ENCODE assay signal across 23 mouse cellular contexts in genomic region chr4:47161756-47162587, GRCm38 (mm10). TPM values are rescaled to one million over a fixed set of nuclear protein-coding genes. Genes with fewer than 3 reads are reported as not detected.
A peak's percentile ranks its signal among the peaks of the same experiment; 100 is the strongest.
DNase-seq lines count a peak whose midpoint lies in the region; ATAC-seq and TF ChIP-seq lines count a peak whose summit lies in the region.
"Had no signal": no experiment of that assay in that cellular context is flagged by ENCODE, and none has a peak within 500 bp of the region (broad histone marks: within the 10 kb centered on the region; RNA-seq: fewer than 3 reads in every experiment).

No protein-coding gene starts in this region.

- no peak for TF ChIP-seq CTCF in heart, adult 2 months (IDR thresholded peaks at IDR 0.05)
- no peak for TF ChIP-seq CTCF in lung, embryonic 14.5 days (IDR thresholded peaks at IDR 0.05; ENCODE audit: low read depth)
- TF ChIP-seq CTCF in stomach, postnatal 0 days (IDR thresholded peaks at IDR 0.05; ENCODE audit: low read depth) = no peak

- no peak overlapping the region for H3K4me3 ChIP-seq in heart, adult 2 months
- H3K4me3 ChIP-seq in heart, embryonic 10.5 days = no peak overlapping the region
- no peak overlapping the region for H3K4me3 ChIP-seq in lung, embryonic 14.5 days (ENCODE audit: low read depth, low read length)
- no peak overlapping the region for H3K4me3 ChIP-seq in stomach, embryonic 14.5 days (ENCODE audit: low read depth, low read length)
- H3K4me3 ChIP-seq in stomach, postnatal 0 days (ENCODE audit: low read depth, low read length) = no peak overlapping the region
- H3K4me3 ChIP-seq in stomach, embryonic 16.5 days (replicated peaks; ENCODE audit: low read length) = no peak overlapping the region
- H3K4me3 ChIP-seq in forebrain, embryonic 12.5 days (replicated peaks) = no peak overlapping the region
- H3K4me3 ChIP-seq: forebrain, embryonic 13.5 days; heart, embryonic 12.5 days; left cerebral cortex, adult 2 months had no signal

- H3K9me3 ChIP-seq in heart, embryonic 10.5 days = 0 out of 2 replicates have a peak, but pooled peaks cover 4% of the 10 kb centered on the region
- 0 out of 2 replicates have a peak, but pooled peaks cover 5% of the 10 kb centered on the region for H3K9me3 ChIP-seq in lung, embryonic 14.5 days (ENCODE audit: low read depth, low read length)
- peaks cover 4% of the 10 kb centered on the region; the same call in 1 of the 2 replicates for H3K9me3 ChIP-seq in stomach, embryonic 14.5 days (ENCODE audit: control insufficient read depth, low read depth, low read length)
- H3K9me3 ChIP-seq in stomach, postnatal 0 days (ENCODE audit: control insufficient read depth, low read length) = no peaks in the 10 kb centered on the region
- H3K9me3 ChIP-seq in stomach, embryonic 16.5 days (replicated peaks; ENCODE audit: control insufficient read depth, low read length) = 0 out of 2 replicates have a peak, but pooled peaks cover 7% of the 10 kb centered on the region
- H3K9me3 ChIP-seq in forebrain, embryonic 12.5 days = no peaks in the 10 kb centered on the region
- H3K9me3 ChIP-seq: forebrain, embryonic 13.5 days had no signal

- no peak overlapping the region for H3K9ac ChIP-seq in heart, adult 2 months (ENCODE audit: low read depth, low read length)
- no peak overlapping the region for H3K9ac ChIP-seq in lung, embryonic 14.5 days
- no peak overlapping the region for H3K9ac ChIP-seq in stomach, embryonic 14.5 days (replicated peaks; ENCODE audit: low read depth, low read length)
- H3K9ac ChIP-seq in stomach, postnatal 0 days (ENCODE audit: low read length) = no peak overlapping the region
- no peak overlapping the region for H3K9ac ChIP-seq in stomach, embryonic 16.5 days (ENCODE audit: low read length)
- no peak overlapping the region for H3K9ac ChIP-seq in forebrain, embryonic 12.5 days
- H3K9ac ChIP-seq: forebrain, embryonic 13.5 days; heart, embryonic 12.5 days had no signal

- no peak for DNase-seq in heart, adult 2 months
- DNase-seq in heart, embryonic 10.5 days (ENCODE audit: low spot score) = no peak
- peak; percentile 39 for DNase-seq in lung, embryonic 14.5 days
- no peak for DNase-seq in lung, postnatal 25 days (ENCODE audit: low spot score)
- no peak for DNase-seq in stomach, postnatal 0 days (ENCODE audit: low spot score)
- DNase-seq: adrenal gland, postnatal 25 days; cerebellum, adult 18-20 months; cerebellum, postnatal 36 days; gastrocnemius, postnatal 14 days; kidney, adult 8-10 months; kidney, postnatal 25 days; layer of hippocampus, adult 9-11 months; lung, adult 18-20 months; right cerebral cortex, postnatal 25 days; thymus, postnatal 36 days had no signal

- H3K27me3 ChIP-seq in heart, adult 2 months (ENCODE audit: control insufficient read depth, insufficient read depth, low read length) = no peaks in the 10 kb centered on the region
- H3K27me3 ChIP-seq in heart, embryonic 10.5 days (ENCODE audit: insufficient read depth, poor library complexity, severe bottlenecking) = no peaks in the 10 kb centered on the region
- no peaks in the 10 kb centered on the region for H3K27me3 ChIP-seq in lung, embryonic 14.5 days (ENCODE audit: insufficient read depth, low read length)
- no peaks in the 10 kb centered on the region for H3K27me3 ChIP-seq in stomach, embryonic 14.5 days (ENCODE audit: control insufficient read depth, insufficient read depth, low read length)
- no peaks in the 10 kb centered on the region for H3K27me3 ChIP-seq in stomach, postnatal 0 days (ENCODE audit: control insufficient read depth, insufficient read depth, low read length)
- no peaks in the 10 kb centered on the region for H3K27me3 ChIP-seq in stomach, embryonic 16.5 days (ENCODE audit: control insufficient read depth, insufficient read depth, low read length)
- H3K27me3 ChIP-seq in forebrain, embryonic 12.5 days = no peaks in the 10 kb centered on the region
- H3K27me3 ChIP-seq: forebrain, embryonic 13.5 days; heart, embryonic 12.5 days had no signal

- 44% methylated on average over 12 of the region's 12 CpGs for WGBS in heart, adult 2 months
- WGBS in heart, embryonic 10.5 days = 74% methylated on average over 12 of the region's 12 CpGs
- WGBS in lung, embryonic 14.5 days = 66% methylated on average over 12 of the region's 12 CpGs
- WGBS in stomach, embryonic 14.5 days = 75% methylated on average over 12 of the region's 12 CpGs
- WGBS in stomach, postnatal 0 days = 67% methylated on average over 12 of the region's 12 CpGs
- WGBS in stomach, embryonic 16.5 days = 73% methylated on average over 12 of the region's 12 CpGs
- 58% methylated on average over 12 of the region's 12 CpGs for WGBS in forebrain, embryonic 12.5 days

- H3K36me3 ChIP-seq in heart, adult 2 months (ENCODE audit: control insufficient read depth, insufficient read depth, low read length) = no peaks in the 10 kb centered on the region
- no peaks in the 10 kb centered on the region for H3K36me3 ChIP-seq in heart, embryonic 10.5 days
- no peaks in the 10 kb centered on the region for H3K36me3 ChIP-seq in lung, embryonic 14.5 days (ENCODE audit: insufficient read depth)
- no peaks in the 10 kb centered on the region for H3K36me3 ChIP-seq in stomach, embryonic 14.5 days (ENCODE audit: control insufficient read depth, insufficient read depth, low read length)
- no peaks in the 10 kb centered on the region for H3K36me3 ChIP-seq in stomach, postnatal 0 days (ENCODE audit: control insufficient read depth, insufficient read depth, low read length)
- H3K36me3 ChIP-seq in stomach, embryonic 16.5 days (ENCODE audit: control insufficient read depth, insufficient read depth, low read length) = no peaks in the 10 kb centered on the region
- no peaks in the 10 kb centered on the region for H3K36me3 ChIP-seq in forebrain, embryonic 12.5 days (replicated peaks)
- H3K36me3 ChIP-seq: heart, embryonic 12.5 days had no signal

- intact Hi-C loops in heart, adult 2 months (cut with DNase I) = no loop called here

- peaks cover 7% of the 10 kb centered on the region for H3K4me1 ChIP-seq in heart, adult 2 months (ENCODE audit: control insufficient read depth, insufficient read depth, low read length)
- H3K4me1 ChIP-seq in heart, embryonic 10.5 days = no peaks in the 10 kb centered on the region
- H3K4me1 ChIP-seq in lung, embryonic 14.5 days (ENCODE audit: insufficient read depth) = no peaks in the 10 kb centered on the region
- H3K4me1 ChIP-seq in stomach, embryonic 14.5 days (ENCODE audit: control insufficient read depth, insufficient read depth, low read length) = peaks cover 5% of the 10 kb centered on the region; the same call in 1 of the 2 replicates
- H3K4me1 ChIP-seq in stomach, postnatal 0 days (replicated peaks; ENCODE audit: control insufficient read depth, insufficient read depth) = no peaks in the 10 kb centered on the region
- H3K4me1 ChIP-seq in stomach, embryonic 16.5 days (ENCODE audit: control insufficient read depth, insufficient read depth, low read length) = peaks cover 3% of the 10 kb centered on the region
- H3K4me1 ChIP-seq in forebrain, embryonic 12.5 days = peaks cover 15% of the 10 kb centered on the region
- H3K4me1 ChIP-seq: heart, embryonic 12.5 days had no signal

- TF ChIP-seq POLR2A in heart, adult 2 months (IDR thresholded peaks at IDR 0.05; ENCODE audit: insufficient read depth, low read depth, low read length) = no peak

- ATAC-seq in lung, embryonic 14.5 days (ENCODE audit: insufficient read depth) = no peak
- ATAC-seq in stomach, embryonic 14.5 days (ENCODE audit: insufficient number of reproducible peaks, insufficient read depth, low FRiP score, low read depth) = no peak
- ATAC-seq in stomach, postnatal 0 days (ENCODE audit: low FRiP score, low TSS enrichment) = no peak
- ATAC-seq in stomach, embryonic 16.5 days (ENCODE audit: insufficient read depth, low FRiP score) = no peak
- no peak for ATAC-seq in forebrain, embryonic 12.5 days (ENCODE audit: low FRiP score)
- ATAC-seq: inflammation-experienced regulatory T-cells, adult 6 months had no signal

- peak overlapping the region; percentile 47; the same call in 1 of the 2 replicates for H3K27ac ChIP-seq in heart, adult 2 months
- no peak overlapping the region for H3K27ac ChIP-seq in heart, embryonic 10.5 days
- H3K27ac ChIP-seq in lung, embryonic 14.5 days (ENCODE audit: low read depth) = no peak overlapping the region
- H3K27ac ChIP-seq in stomach, embryonic 14.5 days (ENCODE audit: low read length) = peak overlapping the region; percentile 44; the same call in 1 of the 2 replicates
- no peak overlapping the region for H3K27ac ChIP-seq in stomach, postnatal 0 days (replicated peaks)
- peak overlapping the region; percentile 41; the same call in 1 of the 2 replicates for H3K27ac ChIP-seq in stomach, embryonic 16.5 days (ENCODE audit: low read length)
- H3K27ac ChIP-seq in forebrain, embryonic 12.5 days = no peak overlapping the region; the same call in 1 of the 2 replicates
- H3K27ac ChIP-seq: forebrain, embryonic 13.5 days; left cerebral cortex, adult 2 months had no signal

- TF ChIP-seq EP300 in heart, adult 2 months (IDR thresholded peaks at IDR 0.05; ENCODE audit: insufficient read depth, low read depth, low read length) = 0 out of 2 replicates have a peak, but pooled peaks have one; percentile 17
- TF ChIP-seq EP300 in stomach, postnatal 0 days (optimal IDR thresholded peaks at IDR 0.05) = no peak

- no peaks in the 10 kb centered on the region for H3K79me2 ChIP-seq in heart, adult 2 months (replicated peaks; ENCODE audit: control insufficient read depth, insufficient read depth, low read length)

- H3K4me2 ChIP-seq in lung, embryonic 14.5 days = no peak overlapping the region
- no peak overlapping the region for H3K4me2 ChIP-seq in stomach, embryonic 14.5 days (replicated peaks; ENCODE audit: low read depth, low read length)
- no peak overlapping the region for H3K4me2 ChIP-seq in stomach, postnatal 0 days (replicated peaks; ENCODE audit: low read depth)
- H3K4me2 ChIP-seq in stomach, embryonic 16.5 days (ENCODE audit: low read depth, low read length) = no peak overlapping the region
- no peak overlapping the region for H3K4me2 ChIP-seq in forebrain, embryonic 12.5 days
- H3K4me2 ChIP-seq: forebrain, embryonic 13.5 days; heart, embryonic 12.5 days; liver, embryonic 11.5 days had no signal

RNA-seq across cellular contexts. Expression of gene Col15a1, which starts 46.0 kb away (rescaled TPM):
- 10 to 100 TPM; 36.9 to 86.4 TPM for total RNA-seq in heart, adult 2 months (2021)
- 97.6 and 161 TPM in 2 replicates for polyA plus RNA-seq in heart, adult 2 months (2012; rRNA removed)
- 1.1 and 1.5 TPM in 2 replicates for polyA plus RNA-seq in heart, embryonic 10.5 days (2016; fragmentation: Nextera tagmentation; extraction: Ambion mirVana)
- polyA plus RNA-seq in lung, embryonic 14.5 days (2014; fragmentation: Nextera tagmentation; extraction: Ambion mirVana) = 22.1 and 22.8 TPM in 2 replicates
- 23.1 and 23.8 TPM in 2 replicates for polyA plus RNA-seq in stomach, embryonic 14.5 days (2014; fragmentation: Nextera tagmentation; extraction: Ambion mirVana)
- 25.0 and 28.6 TPM in 2 replicates for polyA plus RNA-seq in stomach, postnatal 0 days (2015; fragmentation: Nextera tagmentation; extraction: Ambion mirVana)
- polyA plus RNA-seq in stomach, embryonic 16.5 days (2015; fragmentation: Nextera tagmentation; extraction: Ambion mirVana) = 34.0 and 38.3 TPM in 2 replicates
- polyA plus RNA-seq in forebrain, embryonic 12.5 days (2016; fragmentation: Nextera tagmentation; extraction: Ambion mirVana) = 4.5 and 5.2 TPM in 2 replicates

Comparison
In these comparisons a context has a peak if more than half of its experiments do, and no peak if none do; other contexts are left out.
1. H3K27ac ChIP-seq: peak in heart, adult 2 months (single experiment), stomach, embryonic 14.5 days (single experiment) and stomach, embryonic 16.5 days (single experiment); none in heart, embryonic 10.5 days (single experiment), lung, embryonic 14.5 days (single experiment), stomach, postnatal 0 days (single experiment) and forebrain, embryonic 12.5 days (single experiment).